Mouse (Mus musculus) thymus, postnatal 14 days (tissue): Measurements from ENCODE around the gene Olfr376.

ENCODE experiments used
- DNase-seq: peaks from one replicate; pipeline ENCODE4 v3.0.0; 2021

The Olfr376 gene

DNA sequence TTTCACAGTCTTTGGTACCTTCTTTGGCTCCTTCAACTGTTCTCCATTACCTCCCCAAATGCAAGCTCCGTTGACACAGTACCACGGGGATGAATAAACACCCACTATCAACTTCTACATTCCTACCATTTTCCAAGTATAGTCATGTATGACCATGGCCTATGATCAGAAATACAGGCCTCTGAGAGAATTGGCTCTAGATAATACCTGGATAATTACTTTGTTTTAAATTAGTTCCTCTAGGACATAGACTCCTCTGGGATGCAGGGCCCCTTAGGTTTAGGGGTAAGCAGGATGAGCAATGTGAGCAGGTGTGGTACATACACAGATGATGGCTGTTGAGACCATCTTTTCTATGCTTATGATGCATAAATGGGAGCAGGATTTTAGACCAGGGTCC lies at the start of gene Olfr376:
TSS of gene Olfr376 (plus strand) at position 301 of the 400 bp plus-strand sequence.
- no peak for DNase-seq

DNA sequence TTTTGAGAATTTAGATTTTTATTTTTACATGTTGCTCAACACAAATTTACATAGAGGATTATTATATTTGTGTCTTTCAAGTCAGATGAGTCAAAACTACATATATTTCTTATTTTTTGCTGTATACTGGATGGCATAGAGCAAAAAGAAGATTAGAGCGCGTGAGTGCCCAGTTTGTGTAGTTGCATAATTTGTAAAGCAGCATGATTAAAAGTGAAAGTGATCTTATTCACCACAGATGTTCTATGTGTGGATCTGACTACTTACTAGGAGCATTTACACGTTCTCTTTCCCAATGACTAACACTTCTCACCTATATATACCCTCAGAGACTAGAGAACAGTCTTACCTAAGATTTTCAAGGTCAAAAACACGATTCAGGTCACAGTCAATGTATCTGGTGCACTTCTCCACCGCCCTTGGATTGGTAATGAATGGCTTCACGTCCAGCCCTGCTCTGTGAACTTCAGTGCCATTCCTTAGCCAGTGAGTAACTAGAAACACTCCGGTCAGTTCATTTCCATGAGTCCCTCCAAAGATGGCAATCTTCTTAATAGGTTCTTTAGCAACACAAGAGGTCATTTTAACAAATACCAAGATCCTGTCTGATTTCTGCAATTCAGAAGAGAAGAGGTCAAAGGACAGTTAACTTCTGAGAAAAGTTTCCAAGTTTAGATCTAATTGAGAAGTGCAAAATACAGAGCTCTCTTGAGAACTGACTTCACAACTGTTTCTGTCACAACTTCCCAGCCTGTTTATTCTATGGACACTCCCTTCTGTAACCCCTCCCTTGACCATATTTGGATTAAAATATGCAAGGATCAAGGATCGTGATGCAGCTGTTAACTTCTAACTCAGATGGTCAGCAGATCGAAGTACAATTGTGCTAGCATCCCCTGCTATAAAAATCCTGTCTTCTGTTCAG lies 46.9 kb upstream of the Olfr376 start:
- DNase-seq = no peak

DNA sequence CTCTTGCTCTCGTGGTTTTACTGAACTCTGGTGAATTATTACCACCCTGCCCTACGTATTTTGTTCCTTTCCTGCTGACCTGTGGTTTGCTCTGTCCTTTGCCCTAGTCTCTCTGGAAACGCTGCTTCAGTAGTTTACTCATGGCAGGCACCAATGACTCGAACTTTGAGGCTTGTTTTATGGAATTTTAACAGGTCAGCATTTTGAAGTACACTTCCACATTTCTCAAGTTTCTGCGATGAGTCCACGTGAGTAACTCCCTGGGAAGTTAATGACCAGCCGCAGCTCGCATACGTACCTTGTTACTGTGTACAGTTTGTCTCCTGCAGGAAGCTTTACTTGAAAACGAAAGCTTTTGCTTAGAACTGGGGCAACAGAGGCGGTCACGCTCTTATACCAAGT lies 44.6 kb upstream of the Olfr376 start:
- DNase-seq = no peak

DNA sequence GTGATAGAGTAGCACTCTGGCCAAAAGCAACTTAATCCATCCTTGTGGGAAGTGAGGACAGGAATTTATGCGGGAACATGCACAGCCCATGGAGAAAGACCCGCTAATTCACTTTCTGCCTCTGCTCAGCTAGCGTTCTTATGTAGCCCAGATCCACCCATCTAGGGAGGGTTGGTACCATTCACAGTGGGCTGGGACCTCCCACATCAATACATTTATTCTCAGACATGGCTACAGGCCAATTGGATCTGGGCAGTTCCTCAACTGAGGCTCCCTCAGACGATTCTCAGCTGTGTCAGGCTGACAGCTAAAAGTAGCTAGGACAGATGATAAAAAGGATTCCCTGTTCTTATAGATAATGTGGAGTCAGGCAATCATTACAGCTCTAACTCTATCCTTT lies 43.7 kb upstream of the Olfr376 start:
- no peak for DNase-seq

DNA sequence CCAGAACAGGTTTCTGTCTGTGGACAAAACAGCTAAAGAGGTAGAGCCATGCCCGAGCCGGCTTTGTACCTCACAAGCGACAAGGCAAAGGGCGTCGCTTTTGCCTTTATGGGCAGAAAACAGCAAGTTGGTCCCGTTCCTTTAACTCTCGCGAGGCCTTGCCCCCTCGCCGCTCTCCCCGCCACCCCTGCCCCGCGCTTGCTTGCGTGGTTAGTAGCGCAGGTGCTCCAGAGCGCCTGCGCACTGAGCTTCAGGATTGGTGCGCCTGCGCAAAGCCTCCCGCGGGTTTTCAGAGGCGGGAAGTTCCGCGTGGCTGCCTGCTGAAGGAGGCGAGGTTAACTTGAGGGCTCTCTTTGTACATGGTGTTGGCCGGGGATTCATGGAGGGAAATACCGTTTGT lies 41.6 kb upstream of the Olfr376 start, which contains the start of the genes Aspa, Gm49340 and Spata22:
TSS of gene Aspa (minus strand) at position 155 of the 400 bp plus-strand sequence.
TSS of gene Gm49340 (plus strand) at position 300 of the 400 bp plus-strand sequence.
TSS of gene Spata22 (plus strand) at position 300 of the 400 bp plus-strand sequence.
- no peak for DNase-seq

DNA sequence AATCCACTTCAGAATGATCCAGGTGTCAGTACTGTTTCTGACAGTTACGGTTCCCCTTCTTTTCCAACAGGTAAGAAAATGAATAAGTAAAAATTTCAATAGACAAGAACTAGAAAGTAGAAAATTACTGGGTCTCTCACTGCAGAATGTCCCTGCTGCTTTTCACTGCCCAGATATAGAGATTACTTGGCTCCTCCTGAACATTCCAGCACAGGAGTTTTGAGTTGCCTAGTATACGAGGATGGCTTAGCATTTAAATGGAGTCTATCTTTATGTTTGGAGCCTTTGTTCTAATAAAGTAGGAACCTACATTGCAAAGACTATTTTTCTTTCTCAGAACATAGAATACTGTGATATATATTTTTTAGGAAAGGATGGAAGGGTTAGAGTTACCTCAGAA lies 37.7 kb upstream of the Olfr376 start:
- no peak for DNase-seq

DNA sequence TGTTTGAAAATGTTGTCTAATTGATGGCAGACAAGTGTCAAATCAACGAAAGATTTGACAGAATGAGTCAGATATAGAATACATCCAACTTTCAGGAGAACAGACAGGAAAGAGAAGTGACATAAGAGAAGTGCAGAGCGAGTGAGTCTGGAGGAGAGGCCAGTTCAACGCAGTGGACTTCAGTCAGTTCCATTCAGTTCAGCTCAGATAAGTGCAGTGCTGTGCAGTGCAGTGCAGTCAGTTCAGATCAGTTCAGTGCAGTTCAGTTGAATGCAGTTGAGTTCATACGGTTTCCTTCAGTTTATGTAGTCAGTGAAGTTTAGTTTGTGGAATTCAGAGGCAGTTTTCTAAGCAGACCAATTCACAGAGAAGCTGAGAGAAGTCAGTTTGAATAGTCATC lies 34.1 kb upstream of the Olfr376 start:
- no peak for DNase-seq

DNA sequence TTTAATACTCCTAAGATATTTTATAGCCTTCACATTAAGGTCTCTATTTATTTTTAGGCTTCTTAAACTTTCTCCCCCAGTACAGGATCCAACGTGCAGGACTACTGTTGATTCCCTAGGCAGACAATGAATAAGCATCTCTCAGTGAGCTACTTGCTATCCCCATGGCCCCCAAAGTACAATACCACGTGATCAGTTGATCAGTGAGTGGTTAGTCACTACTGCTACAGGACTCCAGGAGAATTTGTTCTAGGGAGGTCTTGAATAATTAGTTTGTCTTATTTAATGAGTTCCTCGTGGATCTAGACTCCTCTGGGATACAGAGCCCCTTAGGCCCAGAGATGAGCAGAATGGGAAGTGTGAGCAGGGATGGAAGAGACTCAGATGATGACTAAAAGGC lies 20.6 kb upstream of the Olfr376 start, which contains the start of gene Olfr20:
TSS of gene Olfr20 (plus strand) at position 301 of the 400 bp plus-strand sequence.
- DNase-seq = no peak

DNA sequence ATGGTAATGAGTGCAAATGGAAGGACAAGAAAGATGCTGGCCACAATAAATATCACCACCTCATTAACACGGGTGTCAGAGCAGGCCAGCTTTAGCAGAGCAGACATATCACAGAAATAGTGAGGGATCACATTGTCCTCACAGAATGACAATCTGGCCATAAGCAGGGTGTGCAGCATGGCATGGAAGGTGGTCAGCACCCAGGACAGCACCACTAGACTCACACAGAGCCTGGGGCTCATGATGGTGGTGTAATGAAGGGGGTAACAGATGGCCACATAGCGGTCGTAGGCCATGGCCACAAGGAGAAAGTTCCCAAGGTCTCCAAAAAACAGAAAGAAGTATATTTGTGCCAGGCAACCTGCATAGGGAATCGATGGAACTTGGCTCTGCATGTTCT lies 24.3 kb downstream of the Olfr376 start:
- DNase-seq = no peak

DNA sequence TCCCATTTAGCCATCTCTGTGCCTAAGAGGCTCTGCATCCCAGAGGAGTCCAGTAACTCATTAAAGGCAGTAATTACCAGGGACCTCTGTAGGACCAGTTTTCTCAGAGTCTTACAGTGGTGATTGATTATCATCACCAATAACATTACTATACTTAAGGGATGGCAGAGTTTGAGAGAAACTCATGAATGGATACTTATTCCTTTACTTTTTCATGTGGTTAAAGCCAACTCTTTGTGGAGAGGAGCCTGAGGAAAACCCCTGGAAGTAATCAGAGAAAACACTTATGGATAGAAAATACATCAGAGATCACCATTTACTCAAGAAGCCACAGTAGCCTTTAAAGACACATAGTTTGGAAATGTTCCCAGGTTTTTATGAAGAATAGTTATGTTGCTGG lies 28.5 kb downstream of the Olfr376 start, which contains the start of gene Olfr1:
TSS of gene Olfr1 (minus strand) at position 101 of the 400 bp plus-strand sequence.
- DNase-seq = no peak
